Mouse (Mus musculus): Measurements from ENCODE around the gene Cd200r2. TPM values are rescaled to one million over a fixed set of nuclear protein-coding genes. Genes with fewer than 3 reads are reported as not detected.

Cd200r2 gene
- total and polyA plus RNA-seq, 2 experiments from 2014 or later, result not detected

DNA sequence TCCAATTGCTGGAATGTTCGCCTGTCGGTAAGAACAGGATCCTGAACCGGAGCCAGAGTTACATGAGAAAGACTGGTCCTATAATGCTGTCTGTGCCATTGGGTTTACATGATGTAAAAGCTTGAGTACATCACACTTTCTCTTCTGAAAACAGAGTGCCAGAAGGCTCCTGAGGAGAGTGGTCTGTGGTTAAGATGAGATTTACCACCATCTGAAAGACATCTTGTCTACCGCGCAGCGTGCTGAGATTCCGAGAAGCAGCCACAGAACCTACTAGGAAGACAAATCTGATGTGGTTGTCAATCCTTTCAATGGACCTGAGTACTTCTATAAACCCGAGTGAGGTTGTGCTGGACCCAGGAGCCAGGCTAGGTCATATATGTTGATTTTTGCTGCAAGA lies 98.5 kb downstream of the Cd200r2 start:
- no peak overlapping the region for H3K27ac ChIP-seq (ENCODE audit: low read depth, low read length)
- no peaks in the 10 kb centered on the region for H3K4me1 ChIP-seq (ENCODE audit: insufficient read depth)
- no peak overlapping the region for H3K9ac ChIP-seq
- WGBS, result 95% methylated on average over 8 of the region's 8 CpGs
- H3K9me3 ChIP-seq (ENCODE audit: low read length), result no peaks in the 10 kb centered on the region
- no peaks in the 10 kb centered on the region for H3K27me3 ChIP-seq (ENCODE audit: insufficient read depth, low read length)
- no peaks in the 10 kb centered on the region for H3K36me3 ChIP-seq (ENCODE audit: insufficient read depth)
- H3K4me2 ChIP-seq (ENCODE audit: low read depth), result no peak overlapping the region
- no peak for DNase-seq
- H3K4me3 ChIP-seq (ENCODE audit: low read depth, low read length), result no peak overlapping the region
- no peak for ATAC-seq
- no peak for TF ChIP-seq CTCF (IDR thresholded peaks at IDR 0.05; ENCODE audit: low read depth)

Other genes starting within 250 kb of the Cd200r2 start
- gene Nepro, start 142.8 kb upstream of the Cd200r2 start, total RNA-seq (2014; rRNA removed), result 4.0 and 5.4 TPM in 2 replicates
- gene Nepro, start 142.8 kb upstream of the Cd200r2 start, polyA plus RNA-seq (2015; fragmentation: Nextera tagmentation; extraction: Ambion mirVana), result 1.7 and 2.2 TPM in 2 replicates
- gene Gtpbp8, start 120.7 kb upstream of the Cd200r2 start, total RNA-seq (2014; rRNA removed), result 28.6 and 45.3 TPM in 2 replicates
- 26.9 and 32.0 TPM in 2 replicates for gene Gtpbp8, start 120.7 kb upstream of the Cd200r2 start, polyA plus RNA-seq (2015; fragmentation: Nextera tagmentation; extraction: Ambion mirVana)
- 0.69 and 1.5 TPM in 2 replicates for gene Cd200r1, start 101.4 kb upstream of the Cd200r2 start, total RNA-seq (2014; rRNA removed)
- 0.34 and 0.36 TPM in 2 replicates for gene Cd200r1, start 101.4 kb upstream of the Cd200r2 start, polyA plus RNA-seq (2015; fragmentation: Nextera tagmentation; extraction: Ambion mirVana)
- gene Cd200r4, start 55.4 kb upstream of the Cd200r2 start, total RNA-seq (2014; rRNA removed), result 0.38 TPM in 1 of 2 replicates, not detected in the other
- gene Cd200r4, start 55.4 kb upstream of the Cd200r2 start, polyA plus RNA-seq (2015; fragmentation: Nextera tagmentation; extraction: Ambion mirVana), result 0.19 and 0.22 TPM in 2 replicates
- not detected in 2 replicates for gene Cd200r3, start 76.6 kb downstream of the Cd200r2 start, total RNA-seq (2014; rRNA removed)
- 0.16 and 0.20 TPM in 2 replicates for gene Cd200r3, start 76.6 kb downstream of the Cd200r2 start, polyA plus RNA-seq (2015; fragmentation: Nextera tagmentation; extraction: Ambion mirVana)
- gene Ccdc80, start 226.3 kb downstream of the Cd200r2 start, total RNA-seq (2014; rRNA removed), result 11.5 and 15.9 TPM in 2 replicates
- gene Ccdc80, start 226.3 kb downstream of the Cd200r2 start, polyA plus RNA-seq (2015; fragmentation: Nextera tagmentation; extraction: Ambion mirVana), result 19.5 and 22.4 TPM in 2 replicates

Measured in forebrain, postnatal 0 days (tissue).